ENCODE assay signal across 8 mouse cellular contexts in the genomic region with DNA sequence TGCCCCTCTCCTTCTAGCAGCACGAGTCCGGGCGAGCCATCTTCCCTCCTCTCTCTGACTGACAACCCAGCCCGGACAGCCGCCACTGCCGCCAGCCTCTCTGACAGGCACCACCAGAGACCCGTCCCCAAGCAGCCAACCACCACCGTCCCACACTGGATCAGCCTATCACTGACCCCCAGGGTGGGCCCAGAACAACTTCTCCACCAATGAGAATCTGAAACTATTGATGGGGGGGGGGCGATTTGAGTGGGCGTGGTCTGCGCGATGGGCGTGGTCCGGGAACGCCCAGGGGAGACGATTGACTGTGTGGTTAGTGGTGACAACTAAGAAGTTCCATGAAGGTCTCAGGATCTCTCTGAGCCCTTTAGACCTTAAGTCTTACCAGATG. TPM values are rescaled to one million over a fixed set of nuclear protein-coding genes. Genes with fewer than 3 reads are reported as not detected.
A peak's percentile ranks its signal among the peaks of the same experiment; 100 is the strongest.
DNase-seq lines count a peak whose midpoint lies in the region; ATAC-seq lines count a peak whose summit lies in the region.

A gene (minus strand): TSS at position 112 of the 391 bp plus-strand sequence.

- H3K9ac ChIP-seq in heart, embryonic 11.5 days (ENCODE audit: low read depth, low read length), result peak within 1 kb of the TSS; percentile 92
- H3K9ac ChIP-seq in kidney, embryonic 16.5 days (replicated peaks; ENCODE audit: low read length), result peak within 1 kb of the TSS; percentile 86
- H3K9ac ChIP-seq in liver, embryonic 11.5 days (ENCODE audit: low read depth, low read length), result peak within 1 kb of the TSS; percentile 98
- H3K9ac ChIP-seq in stomach, embryonic 14.5 days (replicated peaks; ENCODE audit: low read depth, low read length), result peak within 1 kb of the TSS; percentile 67

- peak within 1 kb of the TSS; percentile 81 for H3K4me2 ChIP-seq in heart, embryonic 11.5 days
- H3K4me2 ChIP-seq in kidney, embryonic 16.5 days (replicated peaks; ENCODE audit: low read depth, low read length), result peak within 1 kb of the TSS; percentile 94
- peak within 1 kb of the TSS; percentile 86 for H3K4me2 ChIP-seq in liver, embryonic 11.5 days
- H3K4me2 ChIP-seq in stomach, embryonic 14.5 days (replicated peaks; ENCODE audit: low read depth, low read length), result peak within 1 kb of the TSS; percentile 76

- ATAC-seq in erythroblast, adult 5-6 weeks (replicated peaks; ENCODE audit: low FRiP score, poor library complexity, severe bottlenecking), result peak; percentile 94
- ATAC-seq in heart, embryonic 11.5 days (replicated peaks; ENCODE audit: insufficient number of reproducible peaks, low FRiP score, low TSS enrichment), result peak; percentile 100
- ATAC-seq in kidney, embryonic 16.5 days (ENCODE audit: low FRiP score, low TSS enrichment), result peak; percentile 100
- ATAC-seq in liver, embryonic 11.5 days (replicated peaks; ENCODE audit: low FRiP score), result peak; percentile 100
- peak; percentile 100 for ATAC-seq in stomach, embryonic 14.5 days (ENCODE audit: insufficient number of reproducible peaks, insufficient read depth, low FRiP score, low read depth)

- peak within 1 kb of the TSS; percentile 92 for H3K27ac ChIP-seq in heart, embryonic 11.5 days (ENCODE audit: low read depth, low read length)
- H3K27ac ChIP-seq in kidney, embryonic 16.5 days (ENCODE audit: low read length), result peak within 1 kb of the TSS; percentile 65
- peak within 1 kb of the TSS; percentile 77 for H3K27ac ChIP-seq in liver, embryonic 11.5 days (ENCODE audit: low read depth, low read length)
- H3K27ac ChIP-seq in stomach, embryonic 14.5 days (ENCODE audit: low read length), result peak within 1 kb of the TSS; percentile 69; the same call in 1 of the 2 replicates

- H3K4me1 ChIP-seq in heart, embryonic 11.5 days (ENCODE audit: control insufficient read depth, insufficient read depth, low read length), result 0 out of 2 replicates have a peak, but pooled peaks cover 2% of the 10 kb centered on the region
- 0 out of 2 replicates have a peak, but pooled peaks cover 2% of the 10 kb centered on the region for H3K4me1 ChIP-seq in kidney, embryonic 16.5 days (ENCODE audit: insufficient read depth, low read length)
- H3K4me1 ChIP-seq in liver, embryonic 11.5 days (replicated peaks; ENCODE audit: control insufficient read depth, insufficient read depth, low read length), result peaks cover 4% of the 10 kb centered on the region
- H3K4me1 ChIP-seq in stomach, embryonic 14.5 days (ENCODE audit: control insufficient read depth, insufficient read depth, low read length), result no peaks in the 10 kb centered on the region

- no peaks in the 10 kb centered on the region for H3K9me3 ChIP-seq in heart, embryonic 11.5 days (replicated peaks; ENCODE audit: control insufficient read depth, low read length)
- H3K9me3 ChIP-seq in kidney, embryonic 16.5 days (ENCODE audit: low read length), result no peaks in the 10 kb centered on the region
- no peaks in the 10 kb centered on the region for H3K9me3 ChIP-seq in liver, embryonic 11.5 days (ENCODE audit: control insufficient read depth, low read length)
- H3K9me3 ChIP-seq in stomach, embryonic 14.5 days (ENCODE audit: control insufficient read depth, low read depth, low read length), result no peaks in the 10 kb centered on the region

- peak within 1 kb of the TSS; percentile 84 for H3K4me3 ChIP-seq in heart, embryonic 11.5 days (ENCODE audit: low read depth, low read length)
- peak within 1 kb of the TSS; percentile 93 for H3K4me3 ChIP-seq in kidney, embryonic 16.5 days (ENCODE audit: low read length)
- peak within 1 kb of the TSS; percentile 83 for H3K4me3 ChIP-seq in liver, embryonic 11.5 days (ENCODE audit: low read depth, low read length)
- peak within 1 kb of the TSS; percentile 69 for H3K4me3 ChIP-seq in stomach, embryonic 14.5 days (ENCODE audit: low read depth, low read length)

- no peaks in the 10 kb centered on the region for H3K27me3 ChIP-seq in heart, embryonic 11.5 days (ENCODE audit: control insufficient read depth, insufficient read depth, low read length)
- no peaks in the 10 kb centered on the region for H3K27me3 ChIP-seq in kidney, embryonic 16.5 days (ENCODE audit: insufficient read depth, low read length)
- no peaks in the 10 kb centered on the region for H3K27me3 ChIP-seq in liver, embryonic 11.5 days (replicated peaks; ENCODE audit: control insufficient read depth, insufficient read depth, low read length)
- H3K27me3 ChIP-seq in stomach, embryonic 14.5 days (ENCODE audit: control insufficient read depth, insufficient read depth, low read length), result no peaks in the 10 kb centered on the region

- WGBS in heart, embryonic 11.5 days (ENCODE audit: insufficient replicate concordance), result 2% methylated on average over 16 of the region's 16 CpGs
- WGBS in kidney, embryonic 16.5 days, result under 1% methylated on average over 12 of the region's 16 CpGs
- 0% methylated on average over 15 of the region's 16 CpGs for WGBS in liver, embryonic 11.5 days
- WGBS in stomach, embryonic 14.5 days, result under 1% methylated on average over 15 of the region's 16 CpGs

- peak; percentile 90 to 93 for DNase-seq in B cell, adult 2 months
- DNase-seq in brain, adult 2 months (ENCODE audit: low read depth, low spot score), result peak; percentile 96
- DNase-seq in liver, embryonic 11.5 days (ENCODE audit: low spot score), result peak; percentile 92
- peak; percentile 97 for DNase-seq in naive thymus-derived CD4-positive, alpha-beta T cell, adult 2 months (ENCODE audit: low read depth)

- H3K36me3 ChIP-seq in heart, embryonic 11.5 days (ENCODE audit: control insufficient read depth, insufficient read depth, low read length), result no peaks in the 10 kb centered on the region
- no peaks in the 10 kb centered on the region for H3K36me3 ChIP-seq in kidney, embryonic 16.5 days (ENCODE audit: insufficient read depth, low read length)
- peaks cover 2% of the 10 kb centered on the region; the same call in 1 of the 2 replicates for H3K36me3 ChIP-seq in liver, embryonic 11.5 days (ENCODE audit: control insufficient read depth, insufficient read depth, low read length)
- H3K36me3 ChIP-seq in stomach, embryonic 14.5 days (ENCODE audit: control insufficient read depth, insufficient read depth, low read length), result no peaks in the 10 kb centered on the region

RNA-seq across cellular contexts. Expression of the gene that starts here (rescaled TPM):
- total RNA-seq in erythroblast, adult 5-6 weeks (2015; ENCODE audit: low replicate concordance), result 255 and 281 TPM in 2 replicates
- total RNA-seq in erythroblast, adult 5-6 weeks (2017; ENCODE audit: low replicate concordance), result 210 and 266 TPM in 2 replicates
- polyA plus RNA-seq in heart, embryonic 11.5 days (2014; fragmentation: Nextera tagmentation; extraction: Ambion mirVana), result 32.7 and 41.2 TPM in 2 replicates
- 22.4 and 23.9 TPM in 2 replicates for polyA plus RNA-seq in kidney, embryonic 16.5 days (2015; fragmentation: Nextera tagmentation; extraction: Ambion mirVana)
- polyA plus RNA-seq in liver, embryonic 11.5 days (2014; fragmentation: Nextera tagmentation; extraction: Ambion mirVana), result 39.6 and 48.3 TPM in 2 replicates
- polyA plus RNA-seq in stomach, embryonic 14.5 days (2014; fragmentation: Nextera tagmentation; extraction: Ambion mirVana), result 21.3 and 22.9 TPM in 2 replicates

Comparison
In these comparisons a context has a peak if more than half of its experiments do, and no peak if none do; other contexts are left out.
1. Peak in every context shown above with its lines: DNase-seq, ATAC-seq, H3K4me3 ChIP-seq and H3K27ac ChIP-seq.